Mouse (Mus musculus): ENCODE results near the gene Dcx. TPM values are rescaled to one million over a fixed set of nuclear protein-coding genes. Genes with fewer than 3 reads are reported as not detected.

The Dcx gene
- 49.5 and 52.5 TPM in 2 replicates for polyA plus RNA-seq (2012; rRNA removed)

- DNase-seq (ENCODE audit: extremely low spot score in 1 of 2, low spot score in 1 of 2): peak in 1 of 2 experiments; percentile 53
Measured at GRCm38 (mm10) chrX:143932958-143933357, at the start of gene Dcx. TSS of gene Dcx (minus strand) at chrX:143933311.

GRCm38 (mm10) chrX:143966249-143966648 is 33.1 kb upstream of the Dcx start:
- peak in 1 of 2 experiments; percentile 11 for DNase-seq (ENCODE audit: extremely low spot score in 1 of 2, low spot score in 1 of 2)

GRCm38 (mm10) chrX:143933671-143934070 is 560 bp upstream of the Dcx start:
- DNase-seq (ENCODE audit: extremely low spot score in 1 of 2, low spot score in 1 of 2): no peak

DNA sequence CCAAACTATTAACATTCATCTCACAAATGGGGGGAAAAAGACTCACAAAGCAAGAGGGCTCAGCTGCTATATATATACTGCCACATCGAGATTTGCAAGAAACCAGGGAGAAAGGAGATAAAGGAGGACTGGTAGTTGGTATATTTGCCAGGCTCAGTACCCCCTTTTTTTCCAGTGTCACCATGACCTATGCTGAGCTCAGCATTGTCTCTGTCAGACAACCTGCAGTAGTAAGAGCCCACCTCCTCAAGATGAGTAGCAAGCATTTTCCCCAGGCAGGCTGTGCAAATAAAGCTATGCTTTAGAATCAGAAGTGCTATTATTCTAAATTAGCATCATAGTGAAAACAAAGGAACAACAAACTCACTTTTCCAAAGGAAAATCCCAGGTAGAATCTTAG is 581 bp downstream of the Dcx start:
- no peak for DNase-seq (ENCODE audit: extremely low spot score in 1 of 2, low spot score in 1 of 2)

GRCm38 (mm10) chrX:143931400-143932185 is 1.5 kb downstream of the Dcx start:
- DNase-seq (ENCODE audit: extremely low spot score in 1 of 2, low spot score in 1 of 2): peak in 1 of 2 experiments; percentile 36

DNA sequence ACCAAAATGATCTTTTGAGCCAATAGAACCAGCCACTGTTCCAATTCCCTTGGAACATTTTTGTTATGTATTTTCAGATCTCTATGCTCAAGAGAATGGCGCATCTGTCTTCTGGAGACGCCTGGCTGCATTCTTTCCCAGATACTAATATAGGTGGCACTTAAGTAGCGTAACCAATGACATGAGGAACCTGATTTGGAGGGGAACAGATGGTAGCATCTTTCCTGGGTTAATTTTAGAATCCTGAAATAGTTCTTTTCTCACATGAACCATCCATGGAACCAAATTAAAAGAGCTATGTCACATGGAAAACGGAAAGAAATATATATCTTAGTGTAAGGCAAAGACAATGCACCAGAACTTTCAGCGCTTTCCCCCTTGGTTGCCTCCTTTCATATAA is 11.0 kb downstream of the Dcx start:
- peak in 1 of 2 experiments; percentile 36 for DNase-seq (ENCODE audit: extremely low spot score in 1 of 2, low spot score in 1 of 2)

- DNase-seq (ENCODE audit: extremely low spot score in 1 of 2, low spot score in 1 of 2): peak in 1 of 2 experiments; percentile 11
Measured at GRCm38 (mm10) chrX:143906699-143907471, 26.2 kb downstream of the Dcx start.

DNA sequence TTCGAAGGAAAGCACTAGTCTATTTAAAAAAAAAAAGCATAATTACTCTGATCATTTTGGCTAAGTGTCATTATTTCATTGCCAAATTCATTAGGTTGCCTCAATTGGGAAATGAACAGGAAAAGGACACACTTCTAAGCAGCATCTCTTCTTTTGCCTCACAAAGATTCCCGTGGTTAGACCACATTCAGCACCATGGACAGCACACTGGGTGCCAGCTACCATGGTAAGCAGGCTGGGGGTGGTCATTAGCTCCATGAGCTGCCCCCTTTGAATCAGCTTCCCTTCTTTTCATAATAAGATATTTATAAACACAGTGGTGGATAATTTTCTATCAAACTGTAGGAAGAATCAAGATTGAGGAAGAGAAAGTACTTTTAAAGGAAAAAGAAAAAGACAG is 28.4 kb downstream of the Dcx start:
- DNase-seq (ENCODE audit: extremely low spot score in 1 of 2, low spot score in 1 of 2): no peak

GRCm38 (mm10) chrX:143902300-143902699 is 30.8 kb downstream of the Dcx start:
- peak; percentile 14 to 61 for DNase-seq (ENCODE audit: extremely low spot score in 1 of 2, low spot score in 1 of 2)

GRCm38 (mm10) chrX:143897363-143898285 is 35.5 kb downstream of the Dcx start:
- DNase-seq (ENCODE audit: extremely low spot score in 1 of 2, low spot score in 1 of 2): no peak

DNA sequence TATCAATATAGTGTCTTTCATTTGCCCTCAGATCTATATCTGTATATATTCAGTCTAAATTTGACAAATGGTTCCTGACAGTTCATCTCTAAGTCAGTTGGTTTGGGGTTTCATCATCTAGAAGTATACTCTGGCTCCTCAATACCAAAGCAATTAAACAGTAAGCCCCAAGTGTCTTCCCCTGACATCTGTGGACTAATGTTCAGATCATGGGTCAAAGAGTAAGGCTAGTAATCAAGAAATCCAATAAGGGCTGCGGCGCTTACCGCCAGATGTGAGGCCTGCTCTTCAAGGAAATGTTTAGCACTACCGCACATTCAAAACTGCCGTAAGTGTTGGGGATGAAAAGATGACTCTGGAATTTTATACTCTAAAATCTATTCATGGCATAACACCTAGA is 36.2 kb downstream of the Dcx start:
- no peak for DNase-seq (ENCODE audit: extremely low spot score in 1 of 2, low spot score in 1 of 2)

- DNase-seq (ENCODE audit: extremely low spot score in 1 of 2, low spot score in 1 of 2): no peak
Measured at GRCm38 (mm10) chrX:143893180-143893579, 39.9 kb downstream of the Dcx start.

- no peak for DNase-seq (ENCODE audit: extremely low spot score in 1 of 2, low spot score in 1 of 2)
Measured at GRCm38 (mm10) chrX:143885765-143886164, 47.3 kb downstream of the Dcx start.

GRCm38 (mm10) chrX:143884953-143885352 is 48.2 kb downstream of the Dcx start:
- no peak for DNase-seq (ENCODE audit: extremely low spot score in 1 of 2, low spot score in 1 of 2)

GRCm38 (mm10) chrX:143884299-143884698 is 48.8 kb downstream of the Dcx start:
- DNase-seq (ENCODE audit: extremely low spot score in 1 of 2, low spot score in 1 of 2): no peak

DNA sequence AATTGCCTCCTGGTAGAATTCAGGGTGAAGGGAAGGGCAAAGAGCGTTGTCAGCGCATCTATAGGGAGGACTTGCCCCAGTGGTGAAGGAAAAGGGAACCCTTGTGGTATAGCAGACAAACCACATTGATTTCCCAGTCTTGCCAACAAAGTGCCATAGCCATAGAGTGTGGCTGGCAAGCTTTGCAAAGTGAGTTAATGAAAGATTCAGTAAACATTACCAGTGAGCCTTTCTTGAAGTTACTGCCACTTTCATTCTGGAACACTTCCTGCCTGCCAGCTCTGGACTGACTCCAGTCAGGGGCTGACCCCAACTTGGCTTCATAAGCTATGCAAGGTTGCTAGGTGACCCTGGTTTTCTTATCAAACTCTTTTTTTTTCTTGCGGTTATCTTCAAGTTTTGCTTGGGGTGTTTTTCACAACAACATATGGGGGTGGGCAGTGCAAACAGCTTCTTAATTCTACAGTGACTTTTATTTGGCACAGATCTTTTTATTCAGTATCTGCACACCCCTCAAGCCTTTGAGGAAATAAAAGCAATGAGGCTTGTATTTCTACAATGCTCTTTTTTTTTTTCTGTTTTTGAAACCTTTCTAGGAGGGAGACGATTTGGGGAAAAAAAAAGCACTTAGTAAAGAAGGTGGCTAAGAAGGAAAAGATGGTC is 51.2 kb downstream of the Dcx start:
- DNase-seq (ENCODE audit: extremely low spot score in 1 of 2, low spot score in 1 of 2): no peak

DNA sequence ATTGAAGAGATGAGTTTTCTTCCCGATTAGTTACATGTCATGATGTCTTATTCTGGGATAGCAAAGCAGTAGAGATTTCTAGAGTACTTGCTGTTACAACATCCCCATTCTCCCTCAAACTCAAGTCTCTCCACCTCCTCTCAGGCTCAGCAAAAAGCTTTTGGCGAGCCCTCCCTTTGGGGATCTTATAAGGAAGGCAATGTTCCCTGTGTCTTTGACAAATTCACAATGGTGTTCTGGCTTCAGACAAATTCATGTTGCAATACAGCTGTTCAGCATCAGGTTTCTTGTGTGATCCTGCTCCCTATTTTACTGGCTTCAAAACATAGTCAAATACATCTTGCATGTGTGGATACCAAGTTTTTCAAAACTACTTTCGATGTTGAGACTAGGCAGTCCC is 53.5 kb downstream of the Dcx start:
- DNase-seq (ENCODE audit: extremely low spot score in 1 of 2, low spot score in 1 of 2): no peak

DNA sequence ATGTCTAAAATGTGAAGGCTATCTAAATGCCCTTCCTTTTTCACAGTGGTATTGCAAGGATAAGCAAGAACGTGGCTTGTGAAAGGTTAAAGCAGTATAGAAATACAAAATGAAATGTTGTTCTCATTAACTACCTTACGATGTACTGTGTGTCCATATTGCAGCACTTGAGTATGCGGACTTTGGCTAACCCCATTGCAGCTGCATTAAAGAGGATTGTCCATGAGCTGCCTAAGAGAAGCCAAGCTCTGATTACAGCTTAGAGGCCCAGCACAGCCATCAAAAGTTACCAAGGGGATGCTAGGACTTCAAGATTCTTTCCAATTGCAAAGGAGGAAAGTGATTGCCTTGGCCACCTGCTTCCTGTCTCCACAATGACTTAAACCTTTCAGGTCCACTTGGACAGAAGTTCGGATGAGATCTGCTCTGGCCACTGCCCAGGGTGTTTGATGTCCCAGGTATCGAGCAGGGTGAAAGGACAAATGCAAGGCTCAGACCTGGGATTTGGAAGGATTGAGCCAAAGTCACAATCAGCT is 65.9 kb downstream of the Dcx start:
- no peak for DNase-seq (ENCODE audit: extremely low spot score in 1 of 2, low spot score in 1 of 2)

GRCm38 (mm10) chrX:143851351-143851750 is 81.8 kb downstream of the Dcx start:
- DNase-seq (ENCODE audit: extremely low spot score in 1 of 2, low spot score in 1 of 2): no peak

DNA sequence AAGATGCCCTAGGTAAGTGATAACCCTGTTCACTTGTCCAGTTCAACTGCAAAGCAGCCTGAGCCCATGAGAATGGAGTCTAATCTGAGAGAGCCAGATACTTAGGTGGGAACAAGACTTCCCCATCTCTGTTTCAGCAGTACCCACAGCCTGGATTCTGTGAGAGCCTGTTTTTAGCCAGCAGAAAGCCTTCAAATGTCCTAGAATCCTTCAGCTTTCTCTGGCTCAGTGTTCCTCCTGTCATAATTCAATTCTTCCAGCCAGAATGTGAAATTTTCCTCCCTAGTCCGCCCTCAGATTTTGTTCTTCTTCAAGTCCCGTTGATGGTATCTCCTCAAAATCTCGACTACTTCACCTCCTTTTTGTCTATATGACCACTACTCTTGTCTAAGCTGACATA is 83.1 kb downstream of the Dcx start:
- peak in 1 of 2 experiments; percentile 26 for DNase-seq (ENCODE audit: extremely low spot score in 1 of 2, low spot score in 1 of 2)

Measured in frontal cortex, adult 2 months (tissue).